Mouse (Mus musculus) small intestine, adult 2 months (tissue): ENCODE data around the gene Shroom3.

ENCODE experiments used
- CTCF ChIP-seq: fragments of 200-500 bp; IDR thresholded peaks from 2 replicates; pipeline ENCODE4 v1.5.1; 2012; ENCODE audit warnings: low read depth, mild to moderate bottlenecking, control low read depth, inconsistent platforms, low read length, moderate library complexity, mixed read lengths; ENCODE audit not compliant: insufficient replicate concordance, insufficient read length; ENCODE audit errors: extremely low read depth
- POLR2A ChIP-seq: fragments of 200-500 bp; IDR thresholded peaks from 2 replicates; pipeline ENCODE4 v1.6.1; 2012; ENCODE audit warnings: low read depth, mild to moderate bottlenecking, control low read depth, inconsistent platforms, low read length, moderate library complexity

DNA sequence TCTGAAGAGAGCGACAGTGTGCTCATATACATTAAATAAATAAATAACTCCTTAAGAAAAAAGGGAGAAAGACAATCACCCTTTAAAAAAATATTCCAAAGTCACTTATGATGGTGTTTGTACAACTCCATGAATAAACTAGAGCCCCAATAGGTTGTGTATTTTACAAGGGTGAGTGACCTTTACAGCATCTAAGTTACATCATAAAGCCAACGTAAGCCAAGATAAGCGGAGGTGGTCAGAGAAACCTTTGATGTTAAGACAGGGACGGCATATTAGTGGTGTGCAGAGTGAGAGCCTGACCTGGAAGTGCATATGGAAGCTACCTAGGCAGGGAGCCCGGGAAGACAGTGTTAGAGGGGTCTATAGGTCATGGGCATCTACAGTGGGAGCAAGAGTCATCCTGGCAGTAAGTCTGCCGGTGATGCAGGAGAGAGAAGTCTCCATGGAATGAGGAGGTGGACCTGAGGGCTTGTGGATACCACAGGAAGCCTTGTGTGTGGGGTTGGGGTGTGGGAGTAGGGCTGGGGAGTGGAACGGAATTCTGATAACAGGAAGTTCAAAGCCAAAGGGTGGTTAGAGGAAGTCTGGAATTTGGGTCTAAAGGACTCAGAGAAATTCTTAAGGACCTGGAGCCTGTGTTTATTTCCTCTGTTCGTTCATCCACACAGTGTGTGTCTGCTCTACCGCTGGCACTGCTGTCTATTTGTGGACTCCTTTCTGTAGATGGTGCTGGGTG is 78.5 kb downstream of the Shroom3 start:
- TF ChIP-seq CTCF (no peak), POLR2A (no peak)
